Mouse (Mus musculus): ENCODE results near the gene Gripap1.

DNA sequence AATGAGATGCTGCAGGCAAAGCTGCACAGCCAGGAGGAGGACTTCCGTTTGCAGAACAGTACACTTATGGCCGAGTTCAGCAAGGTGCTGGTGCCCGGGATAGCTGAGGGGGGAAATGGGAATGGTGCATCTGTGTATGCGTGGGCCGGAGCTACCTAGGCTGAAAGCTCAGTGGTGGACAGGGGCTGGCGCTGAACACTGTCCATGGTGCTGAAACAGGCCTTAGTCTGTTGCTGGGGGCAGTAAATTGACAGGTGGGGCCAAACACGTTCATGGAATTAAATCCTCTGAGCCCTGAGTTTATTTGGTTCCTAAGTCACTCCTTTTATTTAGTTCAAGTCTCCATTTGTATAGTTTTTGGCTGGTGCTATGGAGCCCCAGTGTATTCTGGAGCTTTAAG is 5.5 kb downstream of the Gripap1 start:
- TF ChIP-seq CTCF (IDR thresholded peaks at IDR 0.05) = no peak
- no peak for TF ChIP-seq POLR2A (IDR thresholded peaks at IDR 0.05; ENCODE audit: insufficient read depth, low read depth, low read length)

All from heart, adult 2 months (tissue).